Mouse (Mus musculus) gastrocnemius, postnatal 10 days (tissue): Measurements from ENCODE around the gene Cdc42ep5. TPM values are rescaled to one million over a fixed set of nuclear protein-coding genes. Genes with fewer than 3 reads are reported as not detected.

Source experiments
- DNase-seq: peaks from one replicate; pipeline ENCODE4 v3.0.0; 2021; ENCODE audit warnings: mixed read lengths
- total RNA-seq, 2 experiments: library from RNA; stranded (reverse); gene quantifications; 2 replicates each; pipeline ENCODE4 v1.2.3; 2021

The Cdc42ep5 gene
- total RNA-seq, 2 experiments from 2014 or later: 10.2 to 12.4 TPM

DNA sequence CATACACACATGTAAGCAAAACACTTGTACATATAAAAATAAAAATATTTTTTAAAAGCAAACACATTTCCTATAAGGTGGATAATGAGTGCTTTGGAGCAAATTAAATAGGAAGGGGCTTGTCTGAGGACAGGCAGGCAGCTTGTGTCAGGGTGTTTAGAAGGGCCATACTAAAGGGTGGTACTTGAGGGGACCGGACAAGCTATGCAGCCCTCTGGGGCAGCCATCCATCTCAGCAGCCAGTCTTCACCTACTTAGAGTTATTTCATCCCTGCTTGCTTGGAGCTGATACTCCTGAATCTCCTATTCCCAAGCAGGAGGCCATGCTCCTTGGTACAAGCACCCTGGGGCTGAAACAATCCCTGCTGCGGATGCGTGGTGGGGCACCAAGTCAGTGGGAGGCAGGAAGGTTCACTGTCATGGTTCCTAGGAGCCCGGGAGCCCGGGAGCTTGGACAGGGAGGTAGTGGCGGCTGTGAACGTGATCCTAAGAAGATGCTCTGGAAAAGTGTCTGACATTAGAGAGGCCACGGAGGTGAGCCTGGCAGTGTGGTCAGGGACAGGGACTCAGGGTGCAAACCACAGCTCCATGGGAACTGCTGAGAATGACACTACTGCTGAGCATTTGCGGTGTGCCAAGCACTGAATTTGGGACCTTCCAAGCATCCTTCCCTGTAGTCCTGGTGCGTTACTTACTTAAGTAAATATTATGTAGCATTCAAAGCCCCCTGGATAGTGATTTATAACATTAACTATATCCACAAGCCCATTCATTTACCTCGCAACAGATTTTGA is 37.5 kb downstream of the Cdc42ep5 start:
- no peak for DNase-seq

GRCm38 (mm10) chr7:4125306-4125705 is 39.4 kb downstream of the Cdc42ep5 start:
- DNase-seq: no peak

DNA sequence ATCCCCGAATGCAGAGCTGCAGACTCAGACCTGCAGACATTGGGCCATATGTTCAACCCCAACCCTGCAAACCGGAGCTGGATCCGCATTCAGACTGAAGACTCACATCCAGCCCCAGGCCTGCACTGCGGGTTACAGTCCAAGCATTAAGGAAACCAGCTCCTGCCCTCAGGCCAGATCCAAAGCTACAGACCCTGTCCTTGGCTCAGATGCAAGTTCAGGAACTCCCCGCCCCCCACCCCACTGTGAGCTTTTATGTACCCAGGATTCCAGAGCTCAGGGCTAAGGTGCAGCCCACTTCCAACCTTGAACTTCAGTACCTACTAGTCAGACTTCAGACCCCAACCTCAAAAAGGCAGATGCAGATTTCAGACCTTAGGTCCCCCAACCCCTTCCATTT is 39.8 kb downstream of the Cdc42ep5 start:
- no peak for DNase-seq

GRCm38 (mm10) chr7:4124315-4124759 is 40.3 kb downstream of the Cdc42ep5 start:
- no peak for DNase-seq

GRCm38 (mm10) chr7:4123732-4124131 is 40.9 kb downstream of the Cdc42ep5 start:
- DNase-seq: peak; percentile 69

DNA sequence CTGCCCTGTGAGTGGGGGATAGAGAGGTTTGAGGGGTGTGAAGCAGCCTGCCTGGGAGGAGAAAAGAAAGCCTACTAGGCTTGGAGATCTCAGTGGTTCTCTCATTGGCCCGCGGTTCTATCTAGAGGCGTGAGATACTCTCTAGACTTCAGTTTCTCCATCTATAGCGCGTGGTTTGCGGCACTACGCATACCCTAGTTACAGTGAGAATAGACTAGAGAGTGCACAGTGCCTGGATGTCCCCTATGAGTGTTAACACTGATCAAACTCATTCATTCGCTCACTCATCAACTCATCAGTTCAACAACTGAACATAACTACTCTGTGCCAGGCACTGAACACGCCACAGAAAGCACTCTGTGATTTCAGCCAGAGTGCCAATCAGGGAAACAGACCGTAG is 41.9 kb downstream of the Cdc42ep5 start:
- DNase-seq: no peak

DNA sequence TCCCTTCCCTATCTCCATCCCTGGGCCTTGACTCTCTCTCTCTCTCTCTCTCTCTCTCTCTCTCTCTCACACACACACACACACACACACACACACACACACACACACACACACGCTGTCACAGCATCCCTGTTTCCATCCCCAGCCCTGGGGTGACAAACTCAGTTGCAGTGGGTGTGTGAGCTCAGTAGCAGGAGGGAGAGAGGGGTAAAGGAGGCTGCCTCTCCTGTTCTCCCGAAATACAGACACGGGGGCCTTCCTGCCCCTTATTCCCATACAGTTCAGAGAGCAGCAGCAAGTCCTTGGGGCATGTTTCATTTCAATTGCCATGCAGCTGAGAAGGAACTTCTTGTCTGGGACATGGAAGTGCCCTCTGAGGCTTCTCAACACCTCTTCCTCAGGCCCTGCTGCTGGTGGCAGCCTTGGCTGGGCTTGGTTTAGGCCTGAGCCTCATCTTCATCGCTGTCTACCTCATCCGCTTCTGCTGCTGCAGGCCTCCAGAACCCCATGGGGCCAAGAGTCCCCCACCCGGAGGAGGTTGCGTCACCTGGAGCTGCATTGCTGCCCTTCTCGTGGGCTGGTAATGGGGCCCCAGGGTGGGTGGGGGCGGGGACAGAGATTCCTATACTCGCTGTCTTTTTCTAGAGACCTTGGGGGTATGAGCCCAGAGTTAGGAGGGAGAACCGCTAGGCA is 42.4 kb downstream of the Cdc42ep5 start:
- DNase-seq: no peak

DNA sequence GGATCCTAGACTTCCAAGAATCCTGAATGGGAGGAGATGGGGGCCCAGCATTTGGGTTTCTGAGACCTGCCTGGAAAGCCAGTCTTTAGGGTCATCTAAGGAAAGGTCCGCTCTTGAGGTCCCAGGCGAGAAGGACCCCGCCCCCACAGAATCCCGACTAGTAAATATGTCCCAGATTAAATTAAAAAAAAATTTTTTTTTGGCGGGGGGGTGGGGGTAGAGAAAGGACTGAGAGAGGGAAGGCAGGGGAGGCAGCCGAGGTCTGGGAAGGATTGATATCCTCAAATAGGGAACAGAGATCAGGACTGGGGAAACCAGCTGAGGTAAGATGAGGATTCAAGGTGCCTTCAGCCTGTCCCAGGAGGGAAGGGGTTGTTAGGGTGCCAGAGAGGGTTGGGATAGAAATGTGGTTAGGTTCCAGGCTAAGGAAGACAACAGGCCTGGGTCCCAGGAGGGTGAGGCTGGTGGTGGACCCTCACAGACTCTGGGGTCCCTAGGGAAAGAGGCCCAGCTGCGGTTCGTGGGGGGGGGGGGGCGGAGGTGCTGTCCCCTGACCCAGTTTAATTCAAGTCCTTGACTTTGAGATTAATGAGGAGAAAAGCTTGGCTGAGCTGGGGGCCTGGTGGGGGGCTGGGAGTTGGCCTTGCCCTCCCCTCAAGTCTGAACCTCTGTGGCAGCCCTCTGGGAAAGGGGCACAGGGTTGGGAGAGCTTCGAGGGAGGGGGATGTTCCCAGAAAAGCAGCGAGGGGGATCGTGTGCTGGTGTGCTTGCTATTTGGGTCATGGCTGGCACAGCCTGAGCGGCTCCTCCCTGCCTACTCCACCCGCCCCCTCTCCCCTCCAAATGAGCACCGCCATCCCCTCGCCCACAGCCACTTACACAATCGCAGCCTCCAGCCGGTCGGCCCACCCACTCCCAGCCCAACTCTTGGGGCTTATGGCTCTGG is 44.4 kb downstream of the Cdc42ep5 start:
- DNase-seq: no peak

DNA sequence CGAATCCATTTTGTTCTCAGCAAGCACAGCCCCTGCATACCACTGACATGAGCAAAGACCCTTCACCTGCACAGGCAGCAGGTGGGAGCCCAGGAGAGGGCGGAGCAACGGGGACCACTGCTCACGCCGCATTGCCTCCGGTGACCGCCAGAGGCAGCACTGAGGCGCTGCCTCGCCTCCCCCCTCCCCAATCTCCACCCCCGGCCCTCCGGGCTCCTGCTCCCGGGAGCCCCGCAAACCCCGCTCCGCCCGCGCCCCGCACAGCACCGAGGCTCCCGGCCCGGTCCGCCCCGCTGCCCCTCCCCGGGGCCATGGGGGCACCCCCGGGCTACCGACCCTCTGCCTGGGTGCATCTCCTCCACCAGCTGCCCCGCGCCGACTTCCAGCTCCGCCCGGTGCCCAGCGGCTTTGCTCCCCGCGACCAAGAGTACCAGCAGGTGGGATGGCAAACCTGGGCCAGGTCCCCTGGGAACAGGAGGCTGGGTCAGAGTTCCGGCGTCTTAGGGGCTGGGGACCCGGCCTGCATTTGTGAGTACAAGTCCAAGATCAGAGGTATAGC is 45.2 kb downstream of the Cdc42ep5 start, which contains the start of gene Ttyh1:
Gene Ttyh1, plus strand, starts transcription at position 65 of the 559 bp plus-strand sequence.
- DNase-seq: no peak

- DNase-seq: no peak
Measured at GRCm38 (mm10) chr7:4117050-4117814, 47.4 kb downstream of the Cdc42ep5 start.

DNA sequence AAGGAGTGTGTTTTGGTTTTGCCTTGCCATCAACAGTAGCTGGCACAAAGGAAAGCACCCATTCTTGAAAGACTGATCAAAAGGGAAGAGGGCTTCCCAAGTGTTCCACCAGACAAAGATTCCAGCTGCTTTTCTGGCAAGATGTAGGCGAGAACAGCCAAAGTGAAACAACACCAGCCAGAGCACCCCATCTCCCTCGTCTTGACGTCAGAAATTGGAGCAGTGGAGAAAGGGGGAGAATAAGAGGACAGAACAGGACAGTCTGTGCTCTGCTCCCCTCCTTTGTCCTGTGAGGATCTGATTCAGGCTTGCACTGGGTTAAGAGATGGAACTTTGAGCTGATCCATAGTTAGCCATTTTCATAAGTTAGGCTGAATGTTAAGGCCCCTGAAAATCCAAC is 52.9 kb downstream of the Cdc42ep5 start:
- DNase-seq: no peak

- DNase-seq: no peak
Measured at GRCm38 (mm10) chr7:4103411-4103810, 61.2 kb downstream of the Cdc42ep5 start.

Other genes starting within 250 kb of the Cdc42ep5 start
- gene Lilra6, start 249.4 kb downstream of the Cdc42ep5 start, total RNA-seq: under 1 TPM; 0.11 to 0.21 TPM
- gene Lair1, start 101.7 kb downstream of the Cdc42ep5 start, total RNA-seq: under 1 TPM; 0.16 to 0.41 TPM
- gene Ttyh1, start 45.5 kb downstream of the Cdc42ep5 start, total RNA-seq: 1 to 10 TPM; 4.7 to 5.3 TPM
- gene Leng8, start 27.8 kb downstream of the Cdc42ep5 start, total RNA-seq: 10 to 100 TPM; 31.7 to 62.1 TPM
- 1 to 10 TPM; 2.3 to 3.2 TPM for gene Leng9, start 14.5 kb downstream of the Cdc42ep5 start, total RNA-seq
- not detected for gene Lilra5, start 72.9 kb upstream of the Cdc42ep5 start, total RNA-seq
- gene Ncr1, start 172.9 kb upstream of the Cdc42ep5 start, total RNA-seq: not detected
- under 1 TPM in 1 of 2 experiments, not detected in 1; 0.20 TPM for gene Gp6, start 232.9 kb upstream of the Cdc42ep5 start, total RNA-seq